Mouse (Mus musculus): ENCODE results near the gene Adh6b. TPM values are rescaled to one million over a fixed set of nuclear protein-coding genes. Genes with fewer than 3 reads are reported as not detected.
A peak's percentile ranks its signal among the peaks of the same experiment; 100 is the strongest.
"Not testable (repeated sequence)": the region's sequence is repeated elsewhere in the genome, so short reads cannot be mapped to it uniquely, and the experiment has no call there.

Adh6b gene
- polyA plus RNA-seq, 1 experiment from 2014 or later: 0.17 TPM

GRCm38 (mm10) chr3:138366181-138366580 is 24.6 kb downstream of the Adh6b start:
- no peak for ATAC-seq (replicated peaks)
- no peak overlapping the region for H3K9ac ChIP-seq (replicated peaks)
- no peaks in the 10 kb centered on the region for H3K4me1 ChIP-seq
- H3K27me3 ChIP-seq: no peaks in the 10 kb centered on the region
- H3K4me3 ChIP-seq: no peak overlapping the region
- 85% methylated on average over 2 of the region's 2 CpGs for WGBS
- no peaks in the 10 kb centered on the region for H3K9me3 ChIP-seq
- no peaks in the 10 kb centered on the region for H3K36me3 ChIP-seq
- H3K27ac ChIP-seq (replicated peaks): no peak overlapping the region
- no peak overlapping the region for H3K4me2 ChIP-seq (replicated peaks)

DNA sequence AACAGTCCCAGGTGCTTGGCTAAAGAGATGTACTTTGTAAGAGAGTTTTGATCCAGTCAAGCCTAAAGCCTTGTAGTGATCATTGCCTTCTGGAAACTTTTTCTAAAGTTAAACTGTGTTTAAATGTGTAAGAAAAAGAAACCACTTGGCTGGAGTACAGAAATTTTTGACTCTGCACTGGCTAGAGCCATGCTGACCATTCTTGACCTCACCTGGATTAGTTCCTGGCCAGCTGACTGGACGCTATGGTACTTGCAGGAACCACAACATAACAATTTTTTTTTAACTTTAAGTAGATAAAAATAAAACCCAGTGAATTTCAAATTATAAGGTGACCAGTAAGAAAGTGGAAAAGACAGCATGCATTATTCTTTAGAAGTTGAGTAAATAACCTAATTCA is 28.0 kb downstream of the Adh6b start:
- Histone ChIP-seq H3K4me1 (no peaks in the 10 kb centered on the region), H3K27me3 (no peaks in the 10 kb centered on the region), H3K36me3 (no peaks in the 10 kb centered on the region), H3K9me3 (no peaks in the 10 kb centered on the region), H3K27ac (replicated peaks) (no peak overlapping the region), H3K4me2 (replicated peaks) (no peak overlapping the region), H3K4me3 (no peak overlapping the region), H3K9ac (replicated peaks) (no peak overlapping the region)
- ATAC-seq (replicated peaks): no peak
- 94% methylated on average over 1 of the region's 1 CpGs for WGBS

GRCm38 (mm10) chr3:138370289-138370688 is 28.7 kb downstream of the Adh6b start:
- ATAC-seq (replicated peaks); H3K27me3 ChIP-seq; H3K9ac ChIP-seq (replicated peaks); H3K27ac ChIP-seq (replicated peaks); H3K4me1 ChIP-seq; H3K9me3 ChIP-seq; H3K4me2 ChIP-seq (replicated peaks); H3K36me3 ChIP-seq; H3K4me3 ChIP-seq: not testable (repeated sequence)
- WGBS: 89% methylated on average over 4 of the region's 4 CpGs

- Histone ChIP-seq H3K27ac (replicated peaks) (no peak overlapping the region), H3K27me3 (no peaks in the 10 kb centered on the region), H3K9ac (replicated peaks) (no peak overlapping the region), H3K36me3 (no peaks in the 10 kb centered on the region), H3K4me1 (no peaks in the 10 kb centered on the region), H3K9me3 (no peaks in the 10 kb centered on the region), H3K4me2 (replicated peaks) (no peak overlapping the region), H3K4me3 (no peak overlapping the region)
- ATAC-seq (replicated peaks): no peak
- WGBS: 87% methylated on average over 4 of the region's 4 CpGs
Measured at GRCm38 (mm10) chr3:138373920-138374319, 32.3 kb downstream of the Adh6b start.

- H3K4me1 ChIP-seq: no peaks in the 10 kb centered on the region
- WGBS: 83% methylated on average over 2 of the region's 2 CpGs
- no peak overlapping the region for H3K4me2 ChIP-seq (replicated peaks)
- H3K4me3 ChIP-seq: no peak overlapping the region
- no peaks in the 10 kb centered on the region for H3K27me3 ChIP-seq
- no peak overlapping the region for H3K27ac ChIP-seq (replicated peaks)
- H3K9me3 ChIP-seq: no peaks in the 10 kb centered on the region
- no peak overlapping the region for H3K9ac ChIP-seq (replicated peaks)
- ATAC-seq (replicated peaks): no peak
- no peaks in the 10 kb centered on the region for H3K36me3 ChIP-seq
Measured at GRCm38 (mm10) chr3:138375148-138375547, 33.6 kb downstream of the Adh6b start.

DNA sequence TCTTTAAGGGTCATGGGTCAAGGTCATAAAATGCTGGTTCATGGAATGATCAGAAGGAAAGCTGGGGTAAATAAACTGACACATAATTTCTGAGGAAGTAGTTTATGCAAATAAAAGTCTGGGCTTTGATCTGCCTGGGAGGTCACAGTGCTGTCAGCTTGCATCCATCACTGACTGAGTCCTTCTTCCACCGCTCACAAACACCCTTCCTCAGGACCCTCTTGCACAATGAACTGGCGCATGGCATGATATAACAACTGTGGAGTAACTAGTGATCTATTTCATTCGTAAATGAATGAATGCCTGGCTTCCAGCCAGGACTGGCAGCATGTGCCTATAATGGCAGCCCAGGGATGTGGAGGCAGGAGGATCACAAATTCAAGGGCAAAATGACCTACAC is 39.6 kb downstream of the Adh6b start:
- peak; percentile 48 for ATAC-seq (replicated peaks)
- H3K4me3 ChIP-seq: no peak overlapping the region
- H3K27me3 ChIP-seq: no peaks in the 10 kb centered on the region
- peaks cover 5% of the 10 kb centered on the region; the same call in 1 of the 2 replicates for H3K4me1 ChIP-seq
- no peaks in the 10 kb centered on the region for H3K36me3 ChIP-seq
- 8% methylated on average over 3 of the region's 3 CpGs for whole genome bisulfite sequencing
- no peaks in the 10 kb centered on the region for H3K9me3 ChIP-seq
- H3K4me2 ChIP-seq (replicated peaks): no peak overlapping the region
- no peak overlapping the region for H3K27ac ChIP-seq (replicated peaks)
- no peak overlapping the region for H3K9ac ChIP-seq (replicated peaks)

GRCm38 (mm10) chr3:138387155-138387554 is 45.6 kb downstream of the Adh6b start:
- H3K9me3 ChIP-seq: no peaks in the 10 kb centered on the region
- H3K27me3 ChIP-seq: no peaks in the 10 kb centered on the region
- H3K4me1 ChIP-seq: no peaks in the 10 kb centered on the region
- H3K9ac ChIP-seq (replicated peaks): no peak overlapping the region
- no peak overlapping the region for H3K4me2 ChIP-seq (replicated peaks)
- no peak for ATAC-seq (replicated peaks)
- no peaks in the 10 kb centered on the region for H3K36me3 ChIP-seq
- H3K4me3 ChIP-seq: no peak overlapping the region
- H3K27ac ChIP-seq (replicated peaks): no peak overlapping the region
- WGBS: 88% methylated on average over 6 of the region's 6 CpGs

DNA sequence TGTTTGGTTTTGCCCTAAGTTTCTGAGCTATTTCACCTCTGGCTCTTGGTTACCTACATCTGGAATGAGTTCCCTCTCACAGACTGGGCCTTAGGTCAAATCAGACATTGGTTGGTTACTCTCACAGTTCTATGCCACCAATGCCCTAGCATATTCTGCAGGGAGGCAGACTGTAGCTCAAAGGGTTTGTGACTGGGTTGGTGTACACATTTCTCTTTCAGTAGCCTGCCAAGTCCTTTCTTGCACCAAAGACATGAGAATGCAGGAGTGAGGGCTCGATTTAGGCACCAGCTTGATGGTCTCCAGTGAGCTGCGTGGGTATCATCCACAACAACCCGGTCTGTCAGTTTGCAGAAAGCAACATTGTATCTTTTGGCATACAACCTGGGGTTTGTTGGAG is 63.3 kb downstream of the Adh6b start:
- H3K9ac ChIP-seq (replicated peaks): no peak overlapping the region
- H3K4me1 ChIP-seq: no peaks in the 10 kb centered on the region
- WGBS: 77% methylated on average over 3 of the region's 3 CpGs
- H3K36me3 ChIP-seq: no peaks in the 10 kb centered on the region
- no peak overlapping the region for H3K27ac ChIP-seq (replicated peaks)
- no peaks in the 10 kb centered on the region for H3K27me3 ChIP-seq
- no peak for ATAC-seq (replicated peaks)
- no peak overlapping the region for H3K4me3 ChIP-seq
- no peaks in the 10 kb centered on the region for H3K9me3 ChIP-seq
- H3K4me2 ChIP-seq (replicated peaks): no peak overlapping the region

DNA sequence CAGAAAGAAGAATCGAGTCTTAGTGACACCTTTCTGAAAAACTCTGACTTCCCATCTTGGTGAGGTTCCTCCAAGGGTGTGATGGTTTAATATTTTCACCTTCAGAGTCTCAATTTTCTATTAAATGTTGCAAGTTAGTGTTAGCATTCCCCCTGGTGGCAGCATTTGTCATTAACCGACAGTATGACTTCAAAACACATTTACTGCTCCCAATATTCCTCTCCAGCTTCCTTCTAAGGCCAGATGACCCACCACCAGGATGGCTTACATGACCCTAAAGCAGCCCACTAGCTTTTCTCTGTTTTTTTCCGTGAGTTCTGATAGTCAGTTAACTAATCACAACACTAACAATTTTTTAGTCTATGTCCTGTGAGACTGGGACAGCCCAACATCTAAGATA is 63.8 kb downstream of the Adh6b start:
- Histone ChIP-seq H3K9ac (replicated peaks) (no peak overlapping the region), H3K4me3 (no peak overlapping the region), H3K36me3 (no peaks in the 10 kb centered on the region), H3K27ac (replicated peaks) (no peak overlapping the region), H3K27me3 (no peaks in the 10 kb centered on the region), H3K4me2 (replicated peaks) (no peak overlapping the region), H3K4me1 (no peaks in the 10 kb centered on the region), H3K9me3 (no peaks in the 10 kb centered on the region)
- WGBS: 49% methylated on average over 3 of the region's 3 CpGs
- no peak for ATAC-seq (replicated peaks)

- no peak for ATAC-seq (replicated peaks)
- Histone ChIP-seq H3K4me1 (no peaks in the 10 kb centered on the region), H3K27me3 (no peaks in the 10 kb centered on the region), H3K9ac (replicated peaks) (no peak overlapping the region), H3K9me3 (no peaks in the 10 kb centered on the region), H3K36me3 (no peaks in the 10 kb centered on the region), H3K27ac (replicated peaks) (no peak overlapping the region), H3K4me2 (replicated peaks) (no peak overlapping the region), H3K4me3 (no peak overlapping the region)
- WGBS: 89% methylated on average over 7 of the region's 7 CpGs
Measured at GRCm38 (mm10) chr3:138405840-138406239, 64.3 kb downstream of the Adh6b start.

GRCm38 (mm10) chr3:138407920-138408319 is 66.3 kb downstream of the Adh6b start:
- no peaks in the 10 kb centered on the region for H3K4me1 ChIP-seq
- H3K27ac ChIP-seq (replicated peaks): no peak overlapping the region
- no peak for ATAC-seq (replicated peaks)
- no peak overlapping the region for H3K4me2 ChIP-seq (replicated peaks)
- no peaks in the 10 kb centered on the region for H3K27me3 ChIP-seq
- no peak overlapping the region for H3K4me3 ChIP-seq
- H3K9ac ChIP-seq (replicated peaks): no peak overlapping the region
- no peaks in the 10 kb centered on the region for H3K9me3 ChIP-seq
- no peaks in the 10 kb centered on the region for H3K36me3 ChIP-seq
- 93% methylated on average over 1 of the region's 1 CpGs for WGBS
